Mouse (Mus musculus) stomach, embryonic 15.5 days (tissue): ENCODE results near the gene Basp1. TPM values are rescaled to one million over a fixed set of nuclear protein-coding genes. Genes with fewer than 3 reads are reported as not detected.

Source experiments
- polyA plus RNA-seq: library from polyadenylated mRNA; unstranded; fragments of >200 nt; fragmentation: Nextera tagmentation; extraction: Ambion mirVana; gene quantifications from 2 replicates; pipeline ENCODE4 v1.2.1, GENCODE M21; 2015

Basp1 gene
- polyA plus RNA-seq, 1 experiment from 2014 or later = 43.4 TPM

Other genes with a start within 250 kb of the Basp1 start
- 32.4 and 36.8 TPM in 2 replicates for gene Myo10, start 208.8 kb upstream of the Basp1 start, polyA plus RNA-seq